ENCODE assay signal across 10 mouse cellular contexts in the genomic region with DNA sequence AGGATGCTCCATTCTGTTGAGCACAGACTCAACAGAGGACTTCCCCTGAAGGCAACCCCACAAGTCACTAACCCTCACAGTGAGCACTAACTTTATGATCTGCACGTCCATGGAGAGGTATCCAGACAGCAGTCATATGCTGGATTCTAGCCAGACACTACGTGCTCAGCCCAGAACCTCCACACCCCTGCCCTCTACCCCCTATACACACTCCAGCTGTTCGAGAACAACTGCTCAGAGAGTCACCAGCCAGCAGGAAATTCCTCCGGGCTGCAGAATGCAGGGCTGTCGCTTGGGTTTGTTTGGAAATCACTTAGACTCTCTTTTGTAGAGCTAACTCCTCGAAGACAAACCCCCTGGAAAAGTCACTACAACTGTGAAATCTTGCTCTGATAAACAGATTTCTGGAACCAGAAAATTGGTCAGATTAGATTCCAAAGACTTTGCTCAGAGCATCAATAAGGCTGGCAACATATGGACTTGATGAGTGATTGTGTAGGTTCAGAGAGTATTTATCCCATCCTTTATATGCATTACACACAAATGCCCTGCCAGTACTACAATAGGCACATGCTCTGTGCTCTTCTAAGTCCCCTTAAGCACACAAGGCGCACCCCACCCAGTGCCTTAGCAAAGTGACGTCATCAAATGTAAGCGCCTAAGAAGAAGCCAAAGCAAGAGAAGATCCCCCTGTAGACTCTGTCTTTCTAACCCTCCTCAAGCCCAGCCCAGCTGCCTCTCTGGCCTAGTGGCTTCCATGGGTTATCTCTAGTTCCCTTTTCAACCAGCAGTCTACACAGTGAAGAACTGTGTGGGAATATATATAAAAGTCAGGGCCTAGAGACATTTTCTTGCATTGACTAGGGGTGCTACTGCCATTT.
DNase-seq lines count a peak whose midpoint lies in the region; ATAC-seq and TF ChIP-seq lines count a peak whose summit lies in the region.
"Had no signal": no experiment of that assay in that cellular context is flagged by ENCODE, and none has a peak within 500 bp of the region (broad histone marks: within the 10 kb centered on the region; RNA-seq: fewer than 3 reads in every experiment).

No protein-coding gene starts in this region.

- H3K9ac ChIP-seq in forebrain, embryonic 12.5 days, result no peak overlapping the region
- no peak overlapping the region for H3K9ac ChIP-seq in forebrain, embryonic 14.5 days (ENCODE audit: low read length)
- H3K9ac ChIP-seq in liver, postnatal 0 days (replicated peaks), result no peak overlapping the region
- H3K9ac ChIP-seq in liver, embryonic 12.5 days, result no peak overlapping the region
- H3K9ac ChIP-seq in hindbrain, embryonic 16.5 days (ENCODE audit: low read depth, low read length), result no peak overlapping the region
- no peak overlapping the region for H3K9ac ChIP-seq in stomach, postnatal 0 days (ENCODE audit: low read length)

- H3K4me1 ChIP-seq in forebrain, embryonic 12.5 days, result peaks cover 60% of the 10 kb centered on the region
- H3K4me1 ChIP-seq in forebrain, embryonic 14.5 days (ENCODE audit: control insufficient read depth, insufficient read depth, low read length), result peaks cover 32% of the 10 kb centered on the region
- H3K4me1 ChIP-seq in liver, postnatal 0 days (ENCODE audit: insufficient read depth), result peaks cover 4% of the 10 kb centered on the region; the same call in 1 of the 2 replicates
- H3K4me1 ChIP-seq in liver, embryonic 12.5 days, result peaks cover 14% of the 10 kb centered on the region
- peaks cover 29% of the 10 kb centered on the region for H3K4me1 ChIP-seq in hindbrain, embryonic 16.5 days (ENCODE audit: control insufficient read depth, insufficient read depth, low read depth, low read length)
- H3K4me1 ChIP-seq in stomach, postnatal 0 days (replicated peaks; ENCODE audit: control insufficient read depth, insufficient read depth), result peaks cover 5% of the 10 kb centered on the region

- H3K36me3 ChIP-seq in forebrain, embryonic 12.5 days (replicated peaks), result no peaks in the 10 kb centered on the region
- no peaks in the 10 kb centered on the region for H3K36me3 ChIP-seq in forebrain, embryonic 14.5 days (ENCODE audit: control insufficient read depth, insufficient read depth, low read length)
- H3K36me3 ChIP-seq in liver, postnatal 0 days (replicated peaks; ENCODE audit: insufficient read depth, low read length), result no peaks in the 10 kb centered on the region
- H3K36me3 ChIP-seq in liver, embryonic 12.5 days, result no peaks in the 10 kb centered on the region
- H3K36me3 ChIP-seq in hindbrain, embryonic 16.5 days (ENCODE audit: control insufficient read depth, insufficient read depth, low read length), result no peaks in the 10 kb centered on the region
- no peaks in the 10 kb centered on the region; the same call in 1 of the 2 replicates for H3K36me3 ChIP-seq in stomach, postnatal 0 days (ENCODE audit: control insufficient read depth, insufficient read depth, low read length)

- no peak overlapping the region for H3K4me2 ChIP-seq in forebrain, embryonic 12.5 days
- no peak overlapping the region for H3K4me2 ChIP-seq in forebrain, embryonic 14.5 days (ENCODE audit: low read length)
- no peak overlapping the region for H3K4me2 ChIP-seq in liver, postnatal 0 days (ENCODE audit: low read depth, low read length)
- H3K4me2 ChIP-seq in liver, embryonic 12.5 days, result no peak overlapping the region
- no peak overlapping the region for H3K4me2 ChIP-seq in hindbrain, embryonic 16.5 days (ENCODE audit: low read length)
- no peak overlapping the region for H3K4me2 ChIP-seq in stomach, postnatal 0 days (replicated peaks; ENCODE audit: low read depth)

- no peak overlapping the region for H3K4me3 ChIP-seq in forebrain, embryonic 12.5 days (replicated peaks)
- H3K4me3 ChIP-seq in forebrain, embryonic 14.5 days (ENCODE audit: low read depth, low read length), result no peak overlapping the region
- no peak overlapping the region for H3K4me3 ChIP-seq in liver, postnatal 0 days (ENCODE audit: low read depth, low read length)
- no peak overlapping the region for H3K4me3 ChIP-seq in liver, embryonic 12.5 days
- no peak overlapping the region for H3K4me3 ChIP-seq in hindbrain, embryonic 16.5 days (ENCODE audit: low read length)
- no peak overlapping the region for H3K4me3 ChIP-seq in stomach, postnatal 0 days (ENCODE audit: low read depth, low read length)

- DNase-seq in forebrain, embryonic 14.5 days (ENCODE audit: low spot score), result no peak
- no peak for DNase-seq in liver, postnatal 0 days
- DNase-seq in stomach, postnatal 0 days (ENCODE audit: low spot score), result no peak
- DNase-seq in yolk sac, embryonic 10.5 days (ENCODE audit: low spot score), result no peak
- DNase-seq in cerebellum, adult 9-11 months, result no peak
- DNase-seq: adrenal gland, postnatal 25 days; right cerebral cortex, postnatal 4 days had no signal

- no peak for TF ChIP-seq EP300 in liver, postnatal 0 days (IDR thresholded peaks at IDR 0.05; ENCODE audit: low read depth)
- no peak for TF ChIP-seq EP300 in stomach, postnatal 0 days (optimal IDR thresholded peaks at IDR 0.05)

- no peaks in the 10 kb centered on the region for H3K9me3 ChIP-seq in forebrain, embryonic 12.5 days
- no peaks in the 10 kb centered on the region for H3K9me3 ChIP-seq in forebrain, embryonic 14.5 days (replicated peaks; ENCODE audit: control insufficient read depth, low read length)
- H3K9me3 ChIP-seq in liver, postnatal 0 days (ENCODE audit: low read length), result no peaks in the 10 kb centered on the region
- H3K9me3 ChIP-seq in liver, embryonic 12.5 days (replicated peaks), result no peaks in the 10 kb centered on the region
- no peaks in the 10 kb centered on the region for H3K9me3 ChIP-seq in hindbrain, embryonic 16.5 days (ENCODE audit: control insufficient read depth, low read length)
- no peaks in the 10 kb centered on the region for H3K9me3 ChIP-seq in stomach, postnatal 0 days (ENCODE audit: control insufficient read depth, low read length)

- H3K27ac ChIP-seq in forebrain, embryonic 12.5 days, result peak overlapping the region; percentile 47; the same call in 1 of the 2 replicates
- H3K27ac ChIP-seq in forebrain, embryonic 14.5 days (ENCODE audit: low read depth, low read length), result no peak overlapping the region; the same call in 1 of the 2 replicates
- H3K27ac ChIP-seq in liver, postnatal 0 days (ENCODE audit: low read depth), result peak overlapping the region; percentile 44; the same call in 1 of the 2 replicates
- H3K27ac ChIP-seq in liver, embryonic 12.5 days, result no peak overlapping the region
- peak overlapping the region; percentile 26; the same call in 1 of the 2 replicates for H3K27ac ChIP-seq in hindbrain, embryonic 16.5 days (ENCODE audit: low read depth, low read length)
- peak overlapping the region; percentile 14; the same call in 1 of the 2 replicates for H3K27ac ChIP-seq in stomach, postnatal 0 days (replicated peaks)

- WGBS in forebrain, embryonic 12.5 days, result 54% methylated on average over 9 of the region's 9 CpGs
- WGBS in forebrain, embryonic 14.5 days, result 49% methylated on average over 9 of the region's 9 CpGs
- WGBS in liver, postnatal 0 days (ENCODE audit: insufficient replicate concordance), result 56% methylated on average over 9 of the region's 9 CpGs
- WGBS in liver, embryonic 12.5 days (ENCODE audit: insufficient replicate concordance), result 53% methylated on average over 9 of the region's 9 CpGs
- 45% methylated on average over 9 of the region's 9 CpGs for WGBS in hindbrain, embryonic 16.5 days
- 19% methylated on average over 9 of the region's 9 CpGs for WGBS in stomach, postnatal 0 days

- no peak for ATAC-seq in forebrain, embryonic 12.5 days (ENCODE audit: low FRiP score)
- no peak for ATAC-seq in forebrain, embryonic 14.5 days
- ATAC-seq in liver, postnatal 0 days, result 0 out of 2 replicates have a peak, but pooled peaks have one; percentile 28
- ATAC-seq in liver, embryonic 12.5 days, result no peak
- ATAC-seq in hindbrain, embryonic 16.5 days, result 0 out of 2 replicates have a peak, but pooled peaks have one; percentile 5
- peak; percentile 25; the same call in 1 of the 2 replicates for ATAC-seq in stomach, postnatal 0 days (ENCODE audit: low FRiP score, low TSS enrichment)

- H3K27me3 ChIP-seq in forebrain, embryonic 12.5 days, result no peaks in the 10 kb centered on the region
- H3K27me3 ChIP-seq in forebrain, embryonic 14.5 days (replicated peaks; ENCODE audit: control insufficient read depth, insufficient read depth, low read length), result no peaks in the 10 kb centered on the region
- H3K27me3 ChIP-seq in liver, postnatal 0 days (ENCODE audit: insufficient read depth, low read length), result no peaks in the 10 kb centered on the region
- H3K27me3 ChIP-seq in liver, embryonic 12.5 days (replicated peaks), result no peaks in the 10 kb centered on the region
- no peaks in the 10 kb centered on the region for H3K27me3 ChIP-seq in hindbrain, embryonic 16.5 days (replicated peaks; ENCODE audit: control insufficient read depth, insufficient read depth, low read length)
- H3K27me3 ChIP-seq in stomach, postnatal 0 days (ENCODE audit: control insufficient read depth, insufficient read depth, low read length), result no peaks in the 10 kb centered on the region

- TF ChIP-seq CTCF in liver, postnatal 0 days (IDR thresholded peaks at IDR 0.05; ENCODE audit: low read depth), result no peak
- TF ChIP-seq CTCF in stomach, postnatal 0 days (IDR thresholded peaks at IDR 0.05; ENCODE audit: low read depth), result no peak

Comparison
In these comparisons a context has a peak if more than half of its experiments do, and no peak if none do; other contexts are left out.
1. ATAC-seq: peak in liver, postnatal 0 days (single experiment), hindbrain, embryonic 16.5 days (single experiment) and stomach, postnatal 0 days (single experiment); none in forebrain, embryonic 12.5 days (single experiment), forebrain, embryonic 14.5 days (single experiment) and liver, embryonic 12.5 days (single experiment).
2. H3K27ac ChIP-seq: peak in forebrain, embryonic 12.5 days (single experiment), liver, postnatal 0 days (single experiment), hindbrain, embryonic 16.5 days (single experiment) and stomach, postnatal 0 days (single experiment); none in forebrain, embryonic 14.5 days (single experiment) and liver, embryonic 12.5 days (single experiment).